In the genomic region with DNA sequence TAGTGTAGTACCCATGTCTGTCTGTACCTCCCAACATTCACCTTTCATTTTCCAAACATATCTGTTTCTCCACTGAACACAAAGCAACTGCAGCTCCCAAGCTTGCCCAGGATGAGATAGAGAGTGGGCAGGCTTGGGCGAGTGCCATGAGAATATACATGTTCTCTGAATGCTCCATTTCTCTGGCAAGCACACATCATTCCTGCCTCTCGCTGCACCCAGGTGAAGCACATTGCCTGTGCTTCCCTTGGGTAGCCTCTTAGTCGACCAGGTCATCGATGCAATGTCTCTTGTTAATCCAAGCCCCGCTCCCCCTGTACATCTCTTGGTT, we compare ENCODE assay signal across 10 mouse cellular contexts.
DNase-seq lines count a peak whose midpoint lies in the region; ATAC-seq and TF ChIP-seq lines count a peak whose summit lies in the region.
"Had no signal": no experiment of that assay in that cellular context is flagged by ENCODE, and none has a peak within 500 bp of the region (broad histone marks: within the 10 kb centered on the region; RNA-seq: fewer than 3 reads in every experiment).

No protein-coding gene starts in this region.

- TF ChIP-seq CTCF in embryonic fibroblast, embryonic 13.5 days (IDR thresholded peaks at IDR 0.05; ENCODE audit: borderline replicate concordance, insufficient read depth, low read length): no peak

- ATAC-seq in frontal cortex, adult (ENCODE audit: low TSS enrichment): peak; percentile 89
- ATAC-seq in liver, embryonic 15.5 days (ENCODE audit: insufficient read depth): no peak

- no peak overlapping the region for H3K9ac ChIP-seq in liver, embryonic 15.5 days
- H3K9ac ChIP-seq: embryonic facial prominence, embryonic 15.5 days had no signal

- H3K4me3 ChIP-seq in embryonic fibroblast, embryonic 13.5 days (ENCODE audit: insufficient read depth, low read length): no peak overlapping the region
- H3K4me3 ChIP-seq in liver, embryonic 15.5 days (replicated peaks): no peak overlapping the region
- H3K4me3 ChIP-seq: embryonic facial prominence, embryonic 15.5 days had no signal

- peak overlapping the region; percentile 6; the same call in 1 of the 2 replicates for H3K27ac ChIP-seq in embryonic fibroblast, embryonic 13.5 days (ENCODE audit: insufficient read depth, low read length)
- 0 out of 2 replicates have a peak overlapping the region, but pooled peaks have one; percentile 2 for H3K27ac ChIP-seq in liver, embryonic 15.5 days (replicated peaks)
- H3K27ac ChIP-seq: embryonic facial prominence, embryonic 15.5 days had no signal

- H3K36me3 ChIP-seq in liver, embryonic 15.5 days (replicated peaks): peaks cover 16% of the 10 kb centered on the region
- H3K36me3 ChIP-seq: embryonic facial prominence, embryonic 15.5 days had no signal

- H3K9me3 ChIP-seq in liver, embryonic 15.5 days (replicated peaks): no peaks in the 10 kb centered on the region
- H3K9me3 ChIP-seq: embryonic facial prominence, embryonic 15.5 days had no signal

- peaks cover 29% of the 10 kb centered on the region for H3K4me1 ChIP-seq in embryonic fibroblast, embryonic 13.5 days (ENCODE audit: control insufficient read depth, insufficient read depth, low read length)
- 0 out of 2 replicates have a peak, but pooled peaks cover 11% of the 10 kb centered on the region for H3K4me1 ChIP-seq in liver, embryonic 15.5 days (replicated peaks)

- no peaks in the 10 kb centered on the region for H3K27me3 ChIP-seq in liver, embryonic 15.5 days
- H3K27me3 ChIP-seq: embryonic facial prominence, embryonic 15.5 days had no signal

- no peak for TF ChIP-seq POLR2A in embryonic fibroblast, embryonic 13.5 days (IDR thresholded peaks at IDR 0.05; ENCODE audit: low read depth, low read length)

- H3K4me2 ChIP-seq in liver, embryonic 15.5 days: no peak overlapping the region
- H3K4me2 ChIP-seq: embryonic facial prominence, embryonic 15.5 days had no signal

- no peak for DNase-seq in frontal cortex, postnatal 10 days (ENCODE audit: low spot score in 2 of 2)
- peak; percentile 23 for DNase-seq in layer of hippocampus, adult 11-12 months (ENCODE audit: low spot score)
- DNase-seq in layer of hippocampus, postnatal 14 days (ENCODE audit: low spot score in 2 of 2): no peak
- DNase-seq in MN1 (ENCODE audit: low spot score): no peak
- DNase-seq in natural killer cell, adult 2 months (ENCODE audit: low spot score in 2 of 2): no peak
- DNase-seq: thymus, adult 2 months had no signal

- 84% methylated on average over 5 of the region's 5 CpGs for WGBS in liver, embryonic 15.5 days (ENCODE audit: insufficient replicate concordance)
